Mouse (Mus musculus): ENCODE measurements around the gene Pank3. TPM values are rescaled to one million over a fixed set of nuclear protein-coding genes. Genes with fewer than 3 reads are reported as not detected.

Gene Pank3
- 12.4 and 14.1 TPM in 2 replicates for polyA plus RNA-seq (2015; fragmentation: Nextera tagmentation; extraction: Ambion mirVana)

DNA sequence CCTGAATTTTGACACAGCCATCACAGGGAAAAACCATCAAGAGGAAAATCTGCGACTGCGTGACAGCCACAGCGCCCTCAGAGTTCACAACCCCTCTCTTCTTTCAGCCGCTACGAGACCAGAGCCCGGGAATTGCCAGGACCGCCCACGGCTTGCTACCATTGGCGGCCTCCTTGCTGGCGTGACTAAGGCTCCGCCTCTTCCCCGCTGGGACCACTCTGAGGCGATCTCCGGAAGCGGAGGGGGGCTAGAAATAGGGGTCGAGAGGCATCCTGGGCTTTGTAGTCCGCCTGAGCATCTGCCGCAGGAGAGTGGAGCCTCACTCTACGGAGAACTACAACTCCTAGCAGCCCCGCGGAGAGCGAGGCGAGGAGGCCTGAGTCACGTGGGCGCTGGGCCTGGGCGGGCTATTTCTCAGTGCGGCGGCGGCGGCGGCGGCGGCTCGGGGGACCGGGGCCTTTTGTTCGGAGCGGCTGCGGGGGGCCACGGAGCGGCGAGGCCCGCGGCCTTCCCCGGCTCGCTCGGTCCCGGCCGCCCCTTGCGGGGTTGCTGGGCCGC lies at the start of gene Pank3:
Gene Pank3, plus strand, starts transcription at position 297 of the 558 bp plus-strand sequence.
- 0% methylated on average over 28 of the region's 50 CpGs for WGBS
- TF ChIP-seq EP300 (IDR thresholded peaks at IDR 0.05) (0 out of 2 replicates have a peak, but pooled peaks have one; percentile 31), CTCF (IDR thresholded peaks at IDR 0.05) (peak; percentile 32)

DNA sequence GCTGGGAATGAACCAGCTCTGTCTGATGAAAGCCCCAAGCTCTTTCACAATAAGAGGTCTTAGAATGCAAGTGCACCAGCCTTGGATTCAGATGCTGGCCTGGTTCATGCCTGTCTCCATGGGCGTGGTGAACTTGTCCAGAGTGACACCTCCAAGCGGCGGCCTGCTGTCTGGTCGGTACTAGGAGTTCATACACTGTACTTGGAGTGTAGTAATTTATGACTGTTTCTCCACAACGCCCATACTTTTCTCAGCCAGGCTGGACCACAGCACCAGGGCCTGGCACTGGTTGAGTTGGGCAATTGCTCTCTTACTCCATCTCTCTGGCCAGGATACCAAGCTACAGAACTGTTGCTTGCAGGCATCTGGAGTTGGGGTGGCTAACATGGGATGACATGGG lies 45.4 kb upstream of the Pank3 start:
- Histone ChIP-seq H3K27ac (ENCODE audit: low read length) (no peak overlapping the region), H3K4me1 (ENCODE audit: insufficient read depth, low read depth, low read length) (no peaks in the 10 kb centered on the region), H3K27me3 (replicated peaks; ENCODE audit: insufficient read depth, low read length) (no peaks in the 10 kb centered on the region), H3K9ac (replicated peaks; ENCODE audit: low read depth) (no peak overlapping the region), H3K36me3 (ENCODE audit: insufficient read depth, low read length) (no peaks in the 10 kb centered on the region), H3K9me3 (ENCODE audit: low read length) (no peaks in the 10 kb centered on the region), H3K4me3 (ENCODE audit: low read depth, low read length) (no peak overlapping the region), H3K4me2 (replicated peaks; ENCODE audit: low read depth, low read length) (no peak overlapping the region)
- WGBS, result 73% methylated on average over 5 of the region's 5 CpGs
- TF ChIP-seq EP300 (IDR thresholded peaks at IDR 0.05), result no peak
- TF ChIP-seq CTCF (IDR thresholded peaks at IDR 0.05), result no peak
- ATAC-seq (no peak), DNase-seq (ENCODE audit: low spot score) (no peak)

More for the DNA sequence above, at the start of gene Pank3:
- no peaks in the 10 kb centered on the region for H3K27me3 ChIP-seq (replicated peaks; ENCODE audit: insufficient read depth, low read length)
- no peaks in the 10 kb centered on the region for H3K36me3 ChIP-seq (ENCODE audit: insufficient read depth, low read length)
- ATAC-seq, result peak; percentile 100
- peak within 1 kb of the TSS; percentile 90 for H3K27ac ChIP-seq (ENCODE audit: low read length)
- H3K4me2 ChIP-seq (replicated peaks; ENCODE audit: low read depth, low read length), result peak within 1 kb of the TSS; percentile 80
- peaks cover 11% of the 10 kb centered on the region for H3K4me1 ChIP-seq (ENCODE audit: insufficient read depth, low read depth, low read length)
- no peaks in the 10 kb centered on the region for H3K9me3 ChIP-seq (ENCODE audit: low read length)
- DNase-seq (ENCODE audit: low spot score), result peak; percentile 100
- peak within 1 kb of the TSS; percentile 91 for H3K9ac ChIP-seq (replicated peaks; ENCODE audit: low read depth)
- peak within 1 kb of the TSS; percentile 84 for H3K4me3 ChIP-seq (ENCODE audit: low read depth, low read length)

- ATAC-seq, result no peak
- Histone ChIP-seq H3K36me3 (ENCODE audit: insufficient read depth, low read length) (no peaks in the 10 kb centered on the region), H3K27me3 (replicated peaks; ENCODE audit: insufficient read depth, low read length) (no peaks in the 10 kb centered on the region), H3K9me3 (ENCODE audit: low read length) (no peaks in the 10 kb centered on the region), H3K4me1 (ENCODE audit: insufficient read depth, low read depth, low read length) (no peaks in the 10 kb centered on the region), H3K4me2 (replicated peaks; ENCODE audit: low read depth, low read length) (no peak overlapping the region), H3K9ac (replicated peaks; ENCODE audit: low read depth) (no peak overlapping the region), H3K27ac (ENCODE audit: low read length) (no peak overlapping the region), H3K4me3 (ENCODE audit: low read depth, low read length) (no peak overlapping the region)
- no peak for DNase-seq (ENCODE audit: low spot score)
- 78% methylated on average over 8 of the region's 8 CpGs for whole genome bisulfite sequencing
- TF ChIP-seq CTCF (IDR thresholded peaks at IDR 0.05) (no peak), EP300 (IDR thresholded peaks at IDR 0.05) (no peak)
These were observed 42.9 kb upstream of the Pank3 start for GRCm38 (mm10) chr11:35726341-35726846.

DNA sequence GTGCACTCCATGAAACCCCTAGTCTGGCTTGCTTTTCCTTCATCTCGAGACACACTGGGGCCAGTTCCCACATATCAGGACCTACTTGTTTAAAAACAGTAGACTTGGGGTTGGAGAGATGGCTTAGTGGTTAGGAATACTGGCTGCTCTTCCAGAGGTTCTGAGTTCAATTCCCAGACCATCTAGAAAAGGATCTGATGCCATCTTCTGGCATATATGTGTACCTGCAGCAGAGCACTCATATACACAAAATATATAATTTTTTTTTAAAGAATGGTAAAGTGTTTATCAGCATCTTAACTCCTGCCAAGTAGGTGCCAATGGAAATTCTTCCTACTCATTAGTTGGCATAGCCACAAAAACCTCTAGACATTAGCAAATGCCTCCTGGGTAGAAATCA lies 41.1 kb upstream of the Pank3 start:
- no peak overlapping the region for H3K4me3 ChIP-seq (ENCODE audit: low read depth, low read length)
- no peak overlapping the region for H3K9ac ChIP-seq (replicated peaks; ENCODE audit: low read depth)
- no peak for TF ChIP-seq CTCF (IDR thresholded peaks at IDR 0.05)
- TF ChIP-seq EP300 (IDR thresholded peaks at IDR 0.05), result no peak
- 93% methylated on average over 1 of the region's 1 CpGs for WGBS
- H3K27ac ChIP-seq (ENCODE audit: low read length), result no peak overlapping the region
- H3K36me3 ChIP-seq (ENCODE audit: insufficient read depth, low read length), result no peaks in the 10 kb centered on the region
- no peak overlapping the region for H3K4me2 ChIP-seq (replicated peaks; ENCODE audit: low read depth, low read length)
- H3K4me1 ChIP-seq (ENCODE audit: insufficient read depth, low read depth, low read length), result no peaks in the 10 kb centered on the region
- no peak for DNase-seq (ENCODE audit: low spot score)
- H3K27me3 ChIP-seq (replicated peaks; ENCODE audit: insufficient read depth, low read length), result no peaks in the 10 kb centered on the region
- no peak for ATAC-seq
- no peaks in the 10 kb centered on the region for H3K9me3 ChIP-seq (ENCODE audit: low read length)

DNA sequence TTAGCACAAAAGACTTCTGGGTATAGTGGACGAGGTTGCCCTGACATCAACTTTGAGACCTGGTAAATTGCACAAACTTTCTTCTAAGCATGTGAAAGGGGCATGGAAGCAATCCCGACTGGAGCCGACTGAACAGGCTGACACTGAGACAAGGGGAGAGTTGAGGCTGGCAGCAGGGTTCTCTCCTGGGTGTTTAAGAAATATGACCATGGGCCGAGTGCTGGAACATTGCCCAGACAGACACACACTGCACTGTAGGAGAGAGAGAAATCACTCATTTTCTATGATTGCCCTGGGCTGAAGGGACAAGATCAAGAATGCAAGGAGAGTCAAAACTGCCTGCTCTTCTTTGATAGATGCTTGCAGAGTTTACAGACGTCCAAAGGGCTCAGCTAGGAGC lies 40.1 kb upstream of the Pank3 start:
- 38% methylated on average over 5 of the region's 5 CpGs for WGBS
- no peaks in the 10 kb centered on the region for H3K36me3 ChIP-seq (ENCODE audit: insufficient read depth, low read length)
- ATAC-seq, result no peak
- no peak overlapping the region for H3K4me3 ChIP-seq (ENCODE audit: low read depth, low read length)
- DNase-seq (ENCODE audit: low spot score), result no peak
- H3K4me2 ChIP-seq (replicated peaks; ENCODE audit: low read depth, low read length), result no peak overlapping the region
- no peaks in the 10 kb centered on the region for H3K9me3 ChIP-seq (ENCODE audit: low read length)
- H3K27me3 ChIP-seq (replicated peaks; ENCODE audit: insufficient read depth, low read length), result no peaks in the 10 kb centered on the region
- H3K4me1 ChIP-seq (ENCODE audit: insufficient read depth, low read depth, low read length), result no peaks in the 10 kb centered on the region
- H3K27ac ChIP-seq (ENCODE audit: low read length), result no peak overlapping the region
- TF ChIP-seq EP300 (IDR thresholded peaks at IDR 0.05) (no peak), CTCF (IDR thresholded peaks at IDR 0.05) (no peak)
- H3K9ac ChIP-seq (replicated peaks; ENCODE audit: low read depth), result no peak overlapping the region

GRCm38 (mm10) chr11:35732366-35732765 lies 36.9 kb upstream of the Pank3 start:
- no peaks in the 10 kb centered on the region for H3K4me1 ChIP-seq (ENCODE audit: insufficient read depth, low read depth, low read length)
- DNase-seq (ENCODE audit: low spot score) (no peak), ATAC-seq (no peak)
- TF ChIP-seq EP300 (IDR thresholded peaks at IDR 0.05) (no peak), CTCF (IDR thresholded peaks at IDR 0.05) (no peak)
- no peaks in the 10 kb centered on the region for H3K9me3 ChIP-seq (ENCODE audit: low read length)
- H3K4me2 ChIP-seq (replicated peaks; ENCODE audit: low read depth, low read length), result no peak overlapping the region
- no peaks in the 10 kb centered on the region for H3K27me3 ChIP-seq (replicated peaks; ENCODE audit: insufficient read depth, low read length)
- no peak overlapping the region for H3K9ac ChIP-seq (replicated peaks; ENCODE audit: low read depth)
- H3K27ac ChIP-seq (ENCODE audit: low read length), result no peak overlapping the region
- no peaks in the 10 kb centered on the region for H3K36me3 ChIP-seq (ENCODE audit: insufficient read depth, low read length)
- WGBS, result 37% methylated on average over 1 of the region's 1 CpGs
- no peak overlapping the region for H3K4me3 ChIP-seq (ENCODE audit: low read depth, low read length)
